Mouse (Mus musculus) neural tube, embryonic 11.5 days (tissue): ENCODE measurements at regions not wholly inside any gene's neighbourhood (a gene's known extent, or its start where the extent isn't known, plus 50 kb on each side); places are given as distances from the start of the nearest gene placed in this dataset.

Experiments
- ATAC-seq: fragments of 200-750 bp; cut with Nextera tagmentation; 2 replicates; pipeline ENCODE4 v1.8.0; 2017; ENCODE audit warnings: moderate number of reproducible peaks, mild to moderate bottlenecking, moderate TSS enrichment, moderate library complexity; ENCODE audit not compliant: insufficient read depth, low FRiP score, low TSS enrichment
- DNase-seq: peaks from one replicate; pipeline ENCODE4 v3.0.0-alpha.2; 2015; ENCODE audit warnings: low spot score
- H3K27ac ChIP-seq: fragments of 300-500 bp; sonication (generic); 2 replicates; pipeline ENCODE4 v1.5.1; 2014; ENCODE audit warnings: low read depth, mild to moderate bottlenecking, low read length
- H3K27me3 ChIP-seq: fragments of 300-500 bp; sonication (generic); 2 replicates; pipeline ENCODE4 v1.6.1; 2014; ENCODE audit warnings: mild to moderate bottlenecking, low read length, mixed read lengths; ENCODE audit not compliant: control insufficient read depth, insufficient read depth
- H3K36me3 ChIP-seq: fragments of 300-500 bp; sonication (generic); 2 replicates; pipeline ENCODE4 v1.6.1; 2014; ENCODE audit warnings: mild to moderate bottlenecking, low read length, moderate library complexity, mixed read lengths; ENCODE audit not compliant: control insufficient read depth, insufficient read depth
- H3K4me1 ChIP-seq: fragments of 300-500 bp; sonication (generic); 2 replicates; pipeline ENCODE4 v1.6.1; 2014; ENCODE audit warnings: low read length, mixed read lengths; ENCODE audit not compliant: control insufficient read depth, insufficient read depth
- H3K4me2 ChIP-seq: fragments of 300-500 bp; sonication (generic); 2 replicates; pipeline ENCODE4 v1.6.1; 2014; ENCODE audit warnings: low read depth, mild to moderate bottlenecking, moderate library complexity
- H3K4me3 ChIP-seq: fragments of 300-500 bp; sonication (generic); 2 replicates; pipeline ENCODE4 v1.5.1; 2014; ENCODE audit warnings: low read depth, low read length
- H3K9ac ChIP-seq: fragments of 300-500 bp; sonication (generic); 2 replicates; pipeline ENCODE4 v1.6.1; 2014; ENCODE audit warnings: mild to moderate bottlenecking, low read length
- H3K9me3 ChIP-seq: fragments of 300-500 bp; sonication (generic); 2 replicates; pipeline ENCODE4 v1.6.1; 2016; ENCODE audit warnings: low read length; ENCODE audit not compliant: control insufficient read depth
- WGBS: fragments of 180-500 bp; shearing (Covaris S2); extraction: QIAGEN DNeasy Blood & Tissue Kit; methylation state at CpG from one replicate; pipeline ENCODE4 v1.1.7; 2014; 5-methylcytosine and 5-hydroxymethylcytosine counted together

DNA sequence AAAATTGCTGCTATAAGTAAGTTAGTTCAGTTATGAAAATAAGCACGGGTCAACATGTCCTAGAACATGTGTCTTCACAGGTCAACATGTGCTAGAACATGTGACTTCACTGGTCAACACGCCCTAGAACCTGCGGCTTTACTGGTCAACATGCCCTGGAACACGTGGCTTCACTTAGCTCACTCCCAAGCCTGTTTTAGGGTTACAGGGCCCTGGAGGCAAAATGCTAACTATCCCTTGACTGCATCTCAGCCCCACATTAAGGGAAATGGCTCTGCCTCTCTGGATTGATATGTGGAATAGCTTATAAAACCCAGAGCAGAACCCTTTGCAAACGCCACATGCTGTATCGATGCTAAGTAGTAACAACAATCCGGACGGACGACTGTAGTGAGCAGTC, 67.8 kb downstream of the Nkx6-1 start:
- Histone ChIP-seq H3K36me3 (no peaks in the 10 kb centered on the region), H3K4me3 (no peak overlapping the region), H3K4me2 (no peak overlapping the region), H3K9me3 (no peaks in the 10 kb centered on the region), H3K27ac (no peak overlapping the region), H3K4me1 (no peaks in the 10 kb centered on the region), H3K9ac (no peak overlapping the region), H3K27me3 (no peaks in the 10 kb centered on the region)
- 94% methylated on average over 9 of the region's 9 CpGs for WGBS
- no peak for DNase-seq
- no peak for ATAC-seq

DNA sequence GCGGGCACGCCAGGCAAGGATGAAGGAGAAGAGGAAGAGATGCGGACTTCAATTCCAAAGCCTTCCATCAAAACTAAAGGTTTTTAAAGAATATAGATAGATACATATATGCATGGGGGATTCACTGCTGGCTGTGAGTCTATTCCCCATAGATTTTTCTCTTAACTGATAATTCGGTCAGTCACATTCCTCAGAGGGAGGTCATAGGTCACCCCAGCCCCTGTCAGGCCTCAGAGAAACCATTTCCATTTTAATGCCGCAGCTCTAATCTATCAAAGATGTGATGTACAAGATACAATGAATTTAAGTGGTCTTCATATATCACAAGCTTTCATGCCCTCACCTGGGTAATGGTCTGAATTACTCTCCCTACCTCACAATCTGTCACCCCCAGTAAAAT, 73.6 kb downstream of the Nkx6-1 start:
- H3K27ac ChIP-seq, result 0 out of 2 replicates have a peak overlapping the region, but pooled peaks have one; percentile 11
- WGBS, result 66% methylated on average over 5 of the region's 5 CpGs
- ATAC-seq (no peak), DNase-seq (peak; percentile 25)
- H3K27me3 ChIP-seq, result peaks cover 4% of the 10 kb centered on the region; the same call in 1 of the 2 replicates
- H3K9me3 ChIP-seq, result no peaks in the 10 kb centered on the region
- H3K4me3 ChIP-seq, result no peak overlapping the region
- peaks cover 5% of the 10 kb centered on the region; the same call in 1 of the 2 replicates for H3K4me1 ChIP-seq
- no peak overlapping the region; the same call in 1 of the 2 replicates for H3K4me2 ChIP-seq
- no peaks in the 10 kb centered on the region for H3K36me3 ChIP-seq
- H3K9ac ChIP-seq, result no peak overlapping the region

GRCm38 (mm10) chr5:101590341-101591124, 74.3 kb downstream of the Nkx6-1 start:
- Histone ChIP-seq H3K36me3 (no peaks in the 10 kb centered on the region), H3K4me1 (peaks cover 5% of the 10 kb centered on the region; the same call in 1 of the 2 replicates), H3K4me3 (no peak overlapping the region), H3K9ac (no peak overlapping the region), H3K9me3 (no peaks in the 10 kb centered on the region), H3K4me2 (no peak overlapping the region; the same call in 1 of the 2 replicates), H3K27ac (0 out of 2 replicates have a peak overlapping the region, but pooled peaks have one; percentile 11), H3K27me3 (peaks cover 4% of the 10 kb centered on the region)
- DNase-seq, result peak; percentile 66
- 40% methylated on average over 12 of the region's 13 CpGs for WGBS
- peak; percentile 70 for ATAC-seq

- DNase-seq (peak; percentile 50), ATAC-seq (no peak)
- Histone ChIP-seq H3K4me3 (no peak overlapping the region), H3K4me2 (no peak overlapping the region), H3K36me3 (no peaks in the 10 kb centered on the region), H3K27me3 (peaks cover 11% of the 10 kb centered on the region), H3K9ac (no peak overlapping the region), H3K9me3 (no peaks in the 10 kb centered on the region), H3K27ac (no peak overlapping the region), H3K4me1 (no peaks in the 10 kb centered on the region)
- 44% methylated on average over 15 of the region's 15 CpGs for WGBS
These were observed 91.8 kb downstream of the Nkx6-1 start for GRCm38 (mm10) chr5:101572966-101573365.

- Histone ChIP-seq H3K27ac (no peak overlapping the region), H3K36me3 (no peaks in the 10 kb centered on the region), H3K4me1 (no peaks in the 10 kb centered on the region), H3K4me2 (no peak overlapping the region), H3K9me3 (no peaks in the 10 kb centered on the region), H3K4me3 (no peak overlapping the region), H3K27me3 (peaks cover 5% of the 10 kb centered on the region; the same call in 1 of the 2 replicates), H3K9ac (no peak overlapping the region)
- ATAC-seq (no peak), DNase-seq (peak; percentile 49)
- 34% methylated on average over 7 of the region's 7 CpGs for WGBS
These were observed 99.0 kb downstream of the Nkx6-1 start for GRCm38 (mm10) chr5:101565770-101566169.

- DNase-seq, result no peak
- no peak for ATAC-seq
- Histone ChIP-seq H3K27ac (no peak overlapping the region), H3K9me3 (no peaks in the 10 kb centered on the region), H3K4me3 (no peak overlapping the region), H3K9ac (no peak overlapping the region), H3K36me3 (no peaks in the 10 kb centered on the region), H3K4me2 (no peak overlapping the region), H3K27me3 (0 out of 2 replicates have a peak, but pooled peaks cover 3% of the 10 kb centered on the region), H3K4me1 (no peaks in the 10 kb centered on the region)
These were observed 104.4 kb downstream of the Nkx6-1 start for GRCm38 (mm10) chr5:101560366-101560765.

DNA sequence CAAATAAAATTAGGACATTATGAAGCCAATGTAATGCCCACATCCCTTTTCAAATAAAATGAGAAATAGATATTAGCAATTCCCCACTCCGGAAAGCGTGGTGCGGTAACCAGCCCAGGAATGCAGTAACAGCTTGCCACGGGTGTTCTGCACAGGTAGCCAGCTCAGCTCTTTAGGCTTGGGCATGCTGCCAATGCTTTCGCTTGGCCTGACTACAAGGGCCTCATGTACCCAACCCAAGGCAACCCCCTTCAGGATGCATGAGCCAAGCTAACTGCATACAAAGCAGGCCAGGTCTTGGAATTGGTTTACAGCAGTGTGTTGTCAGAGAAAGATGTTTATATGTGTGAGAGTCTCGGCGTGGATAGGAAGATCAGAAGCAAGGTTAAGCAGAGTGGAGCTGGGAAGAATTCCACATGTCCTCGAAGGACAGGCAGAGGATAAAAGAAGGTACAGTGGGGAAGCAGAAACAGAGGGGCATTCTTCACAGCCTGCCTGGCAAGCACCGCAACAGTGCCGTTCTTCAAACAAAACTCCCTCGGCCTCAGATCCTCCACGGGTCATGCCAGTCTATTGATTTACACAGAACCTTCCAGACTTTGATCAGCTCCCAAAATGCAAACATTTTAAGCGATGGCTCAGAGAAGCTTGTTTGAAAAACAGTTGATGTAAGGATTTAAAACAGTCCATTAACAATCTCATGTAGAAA, 106.4 kb downstream of the Nkx6-1 start:
- ATAC-seq, result no peak
- Histone ChIP-seq H3K9me3 (no peaks in the 10 kb centered on the region), H3K27me3 (no peaks in the 10 kb centered on the region), H3K9ac (no peak overlapping the region), H3K4me1 (no peaks in the 10 kb centered on the region), H3K36me3 (no peaks in the 10 kb centered on the region), H3K4me2 (no peak overlapping the region), H3K4me3 (no peak overlapping the region), H3K27ac (no peak overlapping the region)
- DNase-seq, result no peak
- WGBS, result 78% methylated on average over 13 of the region's 13 CpGs

DNA sequence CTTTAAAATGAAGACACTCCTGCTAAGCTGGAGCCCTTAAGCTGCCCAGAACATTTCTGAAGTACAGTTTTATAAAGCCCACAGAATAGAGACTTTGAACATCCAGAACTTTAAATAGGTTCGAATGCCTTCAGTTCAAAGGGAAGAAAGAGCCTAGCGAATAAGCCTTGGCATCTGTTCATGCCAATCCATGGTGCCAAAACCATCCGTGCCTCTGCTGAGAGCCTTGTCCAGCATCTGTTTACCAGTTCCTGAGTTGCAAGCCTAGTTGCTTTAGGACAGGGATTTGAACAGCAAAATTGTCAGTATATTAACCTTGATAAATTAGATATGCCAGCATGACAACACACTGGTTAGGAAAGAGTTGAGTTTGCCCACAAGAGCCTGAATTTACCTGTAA, 107.6 kb downstream of the Nkx6-1 start:
- H3K4me2 ChIP-seq, result no peak overlapping the region
- WGBS, result 91% methylated on average over 3 of the region's 3 CpGs

More for the DNA sequence above, 107.6 kb downstream of the Nkx6-1 start:
- DNase-seq (no peak), ATAC-seq (no peak)
- Histone ChIP-seq H3K9ac (no peak overlapping the region), H3K27me3 (no peaks in the 10 kb centered on the region), H3K9me3 (no peaks in the 10 kb centered on the region), H3K27ac (no peak overlapping the region), H3K36me3 (no peaks in the 10 kb centered on the region), H3K4me1 (no peaks in the 10 kb centered on the region), H3K4me3 (no peak overlapping the region)
